Mouse (Mus musculus) thymus, postnatal 25 days (tissue): ENCODE data around the gene Nacc2.
A peak's percentile ranks its signal among the peaks of the same experiment; 100 is the strongest.

Experiments used
- DNase-seq: peaks from one replicate; pipeline ENCODE4 v3.0.0; 2022

The Nacc2 gene

DNA sequence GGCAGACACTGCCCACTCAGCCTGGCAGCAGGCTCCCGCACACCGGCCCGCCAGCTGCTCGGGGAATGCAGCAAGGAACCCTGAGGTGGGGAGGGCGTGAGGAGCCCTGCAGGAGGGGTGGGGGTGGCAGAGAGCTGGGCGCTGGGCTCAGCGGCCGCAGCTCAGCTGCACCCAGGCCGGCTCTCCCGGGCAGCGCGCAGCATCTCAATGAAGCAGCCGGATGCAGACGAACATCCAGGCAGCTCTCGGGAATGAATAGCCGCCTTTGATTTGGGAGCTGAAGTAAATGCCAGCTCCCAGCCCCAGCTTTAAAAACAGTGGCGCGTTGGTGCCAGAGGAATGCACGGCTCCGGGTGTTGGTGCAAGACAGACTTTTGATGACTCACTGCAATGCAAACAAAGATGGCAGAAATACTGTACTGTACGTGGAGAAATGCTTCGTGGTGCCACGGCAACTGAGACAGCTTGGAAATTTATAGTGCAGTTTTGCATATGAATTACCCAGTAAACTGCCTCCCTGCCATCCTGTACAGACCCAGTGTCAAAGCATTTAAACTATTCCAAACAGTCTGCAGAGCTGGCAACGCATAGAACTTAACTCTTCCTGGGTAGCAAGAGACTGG is 31.1 kb downstream of the Nacc2 start:
- no peak for DNase-seq

DNA sequence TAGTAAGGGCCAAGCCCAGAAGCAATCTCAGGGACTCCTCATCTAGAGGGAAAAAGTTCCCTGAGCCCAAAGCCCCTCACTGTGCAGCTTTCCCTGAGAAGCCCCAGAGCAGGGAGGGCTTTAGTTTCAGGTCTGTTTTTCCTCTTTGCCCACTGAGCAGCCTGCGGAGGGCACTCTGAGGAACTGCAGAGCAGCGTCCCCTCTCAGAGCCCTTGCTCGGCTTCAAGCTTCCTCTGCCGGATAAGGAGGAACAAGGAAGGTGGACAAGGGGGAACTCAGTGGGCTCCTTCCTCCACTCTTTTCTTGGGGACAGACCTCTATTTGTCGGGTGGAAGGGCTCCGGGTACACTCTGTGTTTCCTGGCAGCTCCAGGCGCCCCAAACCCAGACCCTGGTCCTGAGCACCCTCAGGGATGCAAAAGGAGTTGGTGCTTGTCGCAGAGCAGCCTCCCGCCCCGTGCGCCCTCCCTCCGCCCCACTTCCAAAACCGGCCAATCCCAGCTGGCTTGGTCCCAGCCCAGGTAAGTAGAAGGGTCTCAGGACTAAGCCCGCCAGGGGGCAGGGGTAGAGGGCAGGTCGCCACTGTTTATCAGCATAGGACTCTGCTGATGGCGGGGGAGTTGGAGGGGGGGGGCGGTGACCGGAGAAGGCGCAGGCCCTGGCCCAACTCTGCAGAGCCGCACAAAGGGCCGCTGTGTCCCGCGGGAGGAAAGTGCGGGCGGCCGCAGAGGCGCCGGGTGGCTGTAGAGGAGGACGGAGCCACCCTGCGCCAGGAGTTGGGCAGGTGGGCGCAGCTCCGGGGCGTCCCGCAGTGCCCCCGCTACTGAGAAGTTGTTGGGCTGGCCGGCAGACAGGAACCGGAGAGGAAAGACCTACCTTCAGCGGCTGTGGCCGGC is 31.9 kb downstream of the Nacc2 start:
- DNase-seq = no peak

DNA sequence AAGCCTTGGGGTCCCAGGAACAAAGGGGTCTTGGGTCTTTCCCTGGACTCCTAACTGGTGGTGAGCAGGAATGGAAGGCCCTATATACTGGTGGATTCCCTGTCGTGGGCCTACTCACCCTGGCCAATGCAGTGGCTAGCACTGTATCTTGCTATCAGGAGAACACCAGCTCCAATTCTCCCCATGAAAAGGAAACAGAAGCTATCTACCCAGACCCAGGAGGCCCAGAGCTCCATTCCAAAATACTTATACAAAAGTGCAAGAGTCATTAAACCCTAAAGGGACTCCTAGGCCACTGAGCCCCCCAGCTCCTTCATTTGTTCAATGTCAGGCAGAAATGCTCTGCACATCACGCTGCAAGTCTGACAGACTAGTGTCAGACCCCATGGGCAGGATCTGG is 34.0 kb downstream of the Nacc2 start:
- no peak for DNase-seq

DNA sequence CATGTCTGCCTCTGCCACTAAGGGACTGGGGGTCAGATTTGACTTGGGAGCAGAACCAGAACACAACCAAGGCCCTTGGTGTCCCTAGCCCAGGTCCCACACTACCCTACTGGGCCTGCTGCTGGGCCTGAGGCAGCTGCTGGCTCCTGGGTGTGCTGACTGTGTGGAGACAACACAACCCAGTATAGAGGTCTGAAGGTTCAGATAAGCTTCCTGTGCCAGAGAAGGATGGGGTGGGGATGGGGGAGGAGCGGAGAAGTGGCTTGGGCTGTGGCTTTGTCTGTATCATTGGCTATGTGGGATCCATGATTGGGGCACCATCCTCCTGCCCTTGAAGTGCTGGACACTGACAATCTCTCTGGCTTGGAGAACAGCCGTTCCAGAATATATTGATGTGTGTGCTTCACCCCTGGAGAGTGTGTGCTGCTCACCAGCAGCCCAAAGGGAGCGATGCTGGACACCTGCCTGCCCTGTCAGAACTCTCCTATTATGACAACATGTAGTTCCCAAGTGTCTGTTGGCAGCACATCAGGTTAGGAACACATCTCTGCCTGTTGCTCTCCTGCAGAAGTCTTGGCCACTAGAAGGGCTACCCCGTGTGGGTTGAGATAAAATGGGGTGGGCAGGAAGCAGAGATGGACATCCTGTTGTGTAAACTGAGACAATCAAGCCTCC is 36.0 kb downstream of the Nacc2 start:
- no peak for DNase-seq

DNA sequence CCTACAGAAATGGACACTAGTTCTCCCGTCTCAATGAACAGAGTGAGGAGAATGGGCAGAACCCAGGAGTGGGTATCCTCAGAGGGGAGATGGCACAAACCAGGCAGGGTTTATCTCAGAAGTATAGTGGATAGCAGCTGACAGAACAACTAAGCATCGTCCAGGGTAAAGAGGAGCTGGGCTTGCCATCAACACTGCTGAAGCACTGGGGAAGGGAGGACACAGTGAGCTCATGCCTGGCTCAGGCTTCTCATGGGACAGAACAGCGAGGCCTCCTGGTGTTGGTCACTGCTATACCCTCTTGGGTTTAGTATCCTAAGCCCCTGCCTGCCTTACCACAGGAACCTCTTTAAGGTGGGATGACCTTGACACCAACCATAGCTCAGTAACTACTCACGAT is 36.5 kb downstream of the Nacc2 start:
- DNase-seq = no peak

DNA sequence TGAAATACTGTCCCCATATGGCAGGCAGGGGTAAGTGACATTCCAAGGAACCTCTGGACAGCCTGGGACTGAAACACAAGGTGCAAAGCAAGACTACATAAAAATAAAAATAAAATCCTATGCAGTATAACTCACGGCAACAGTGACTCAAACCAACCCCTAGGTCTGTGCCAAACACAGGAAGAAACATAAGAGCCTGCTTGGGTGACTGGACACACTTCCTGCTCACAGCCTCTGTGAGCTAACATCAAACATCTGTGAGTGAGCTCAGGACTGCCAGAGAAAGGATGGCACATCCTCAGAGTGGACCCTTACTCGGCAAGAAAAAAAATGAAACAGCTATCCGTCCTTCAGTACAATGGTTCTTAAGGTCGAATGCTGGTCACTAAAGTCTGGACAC is 40.1 kb downstream of the Nacc2 start:
- no peak for DNase-seq

DNA sequence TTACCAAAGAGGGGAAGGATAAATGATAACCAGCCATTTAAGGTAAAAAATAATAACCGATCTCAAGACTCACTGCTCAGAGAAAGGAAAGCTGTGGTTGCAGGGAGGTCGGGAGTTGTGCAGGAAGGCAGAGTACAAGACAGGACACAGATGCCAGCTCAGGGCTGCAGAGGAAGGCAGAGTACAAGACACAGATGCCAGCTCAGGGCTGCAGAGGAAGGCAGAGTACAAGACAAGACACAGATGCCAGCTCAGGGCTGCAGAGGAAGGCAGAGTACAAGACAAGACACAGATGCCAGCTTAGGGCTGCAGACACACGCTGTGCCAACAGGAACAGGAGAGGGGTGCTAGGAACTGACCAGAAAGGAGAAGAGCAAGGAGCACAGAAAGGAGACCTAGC is 42.2 kb downstream of the Nacc2 start:
- no peak for DNase-seq

DNA sequence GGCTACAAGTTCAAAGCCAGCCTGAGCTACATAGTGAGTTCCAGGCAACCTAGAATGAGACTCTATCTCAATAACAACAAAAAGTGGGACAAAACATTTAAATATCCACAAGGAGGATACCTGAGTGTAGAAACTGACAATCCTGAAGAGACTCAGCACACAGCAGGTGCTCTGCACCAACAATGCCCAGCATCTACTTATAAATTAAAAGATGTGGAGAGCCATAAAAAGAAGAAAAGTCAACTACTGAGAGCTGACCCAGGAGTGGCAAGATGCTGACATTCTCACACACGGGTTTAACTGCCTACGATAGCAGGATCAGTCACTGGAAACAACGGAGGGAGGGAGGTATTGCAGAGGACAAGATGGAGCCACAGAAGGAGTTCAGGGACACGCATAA is 43.6 kb downstream of the Nacc2 start:
- no peak for DNase-seq

DNA sequence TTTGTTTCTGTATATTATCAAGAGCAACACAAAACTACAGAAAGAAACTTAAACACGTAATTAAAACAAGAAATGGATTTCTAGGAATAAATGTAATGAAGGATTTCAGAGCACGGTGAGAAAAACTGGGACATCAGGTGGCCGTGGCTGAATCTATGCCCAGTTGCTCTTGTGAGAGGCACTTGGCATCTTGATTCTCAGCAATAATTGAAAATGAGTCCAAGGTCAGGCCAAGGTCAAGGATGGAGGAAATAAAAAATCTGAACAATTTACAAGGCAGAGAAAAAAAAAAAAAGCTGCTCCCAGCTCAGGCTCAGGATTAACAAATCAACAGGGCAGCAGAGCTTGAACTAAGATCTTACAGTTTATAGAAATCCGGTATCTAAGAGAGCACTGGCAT is 46.0 kb downstream of the Nacc2 start:
- no peak for DNase-seq

DNA sequence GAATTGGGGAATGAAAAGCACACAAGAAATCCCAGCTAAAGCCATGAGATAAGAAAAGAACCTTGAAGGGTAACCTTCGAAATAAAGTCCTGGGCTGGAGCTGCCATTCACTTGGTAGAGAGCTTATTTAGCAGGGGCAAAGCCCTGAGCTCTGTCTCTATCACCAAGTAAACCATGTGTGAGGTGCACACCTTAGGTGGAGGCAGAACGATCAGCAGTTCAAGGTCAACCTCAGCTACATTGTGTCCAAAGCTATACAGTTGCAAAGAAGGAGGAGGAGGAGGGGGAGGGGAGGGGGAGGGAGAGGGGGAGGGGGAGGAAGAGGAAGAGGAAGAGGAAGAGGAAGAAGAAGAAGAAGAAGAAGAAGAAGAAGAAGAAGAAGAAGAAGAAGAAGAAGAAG is 46.9 kb downstream of the Nacc2 start:
- no peak for DNase-seq

DNA sequence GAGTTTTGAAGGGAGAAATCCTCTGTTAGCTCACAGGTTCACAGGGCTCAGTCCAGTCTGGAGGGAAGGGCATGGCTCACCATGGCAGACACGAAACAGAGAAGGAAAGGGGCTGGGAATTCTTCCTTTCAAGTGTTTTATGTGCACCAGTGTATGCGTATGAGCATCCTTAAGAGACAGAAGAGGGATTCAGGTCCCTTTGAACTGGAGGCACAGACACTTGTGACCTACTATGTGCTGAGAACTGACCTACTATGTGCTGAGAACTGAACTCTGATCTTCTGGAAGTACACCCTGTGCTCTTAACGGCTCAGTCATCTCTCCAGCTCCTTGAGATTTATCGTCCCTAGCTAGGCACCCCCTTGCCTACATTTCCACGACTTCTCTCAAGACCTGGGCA is 48.5 kb downstream of the Nacc2 start:
- no peak for DNase-seq

DNA sequence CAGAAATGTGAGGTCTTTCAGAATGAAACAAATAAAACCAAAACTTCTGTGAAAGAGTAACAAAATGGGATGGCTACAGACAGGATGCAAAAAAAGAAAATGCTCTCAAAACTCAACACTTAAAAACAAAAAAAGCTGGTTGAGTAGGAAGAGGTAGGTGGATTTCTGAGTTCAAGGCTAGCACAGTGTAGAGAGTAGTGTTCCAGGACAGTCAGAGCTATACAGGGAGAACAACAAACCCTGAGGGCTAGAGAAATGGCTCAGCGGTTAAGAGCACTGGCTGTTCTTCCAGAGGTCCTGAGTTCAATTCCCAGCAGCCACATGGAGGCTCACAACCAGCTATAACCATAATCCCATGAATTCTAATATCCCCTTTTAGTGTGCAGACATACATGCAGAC is 54.4 kb downstream of the Nacc2 start:
- DNase-seq = no peak

DNA sequence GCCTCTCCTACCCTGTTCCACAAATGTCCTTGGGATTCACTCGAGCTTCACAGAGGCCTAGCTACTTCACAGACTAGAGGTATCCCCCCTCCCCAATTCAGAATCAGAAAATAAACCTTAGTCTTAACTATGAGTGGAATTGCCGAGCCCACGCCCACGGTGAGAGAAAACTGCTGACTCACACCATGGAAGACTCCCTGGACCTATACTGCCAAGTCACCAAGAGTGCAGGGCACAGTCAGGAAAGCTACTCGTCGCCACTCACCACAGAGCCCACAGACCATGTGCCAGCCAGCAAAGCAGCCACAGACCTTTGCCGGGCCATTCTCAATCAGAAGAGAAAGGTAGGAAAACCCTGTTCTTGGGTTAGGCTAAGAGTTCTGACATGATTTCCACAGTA is 54.8 kb downstream of the Nacc2 start:
- DNase-seq = no peak

DNA sequence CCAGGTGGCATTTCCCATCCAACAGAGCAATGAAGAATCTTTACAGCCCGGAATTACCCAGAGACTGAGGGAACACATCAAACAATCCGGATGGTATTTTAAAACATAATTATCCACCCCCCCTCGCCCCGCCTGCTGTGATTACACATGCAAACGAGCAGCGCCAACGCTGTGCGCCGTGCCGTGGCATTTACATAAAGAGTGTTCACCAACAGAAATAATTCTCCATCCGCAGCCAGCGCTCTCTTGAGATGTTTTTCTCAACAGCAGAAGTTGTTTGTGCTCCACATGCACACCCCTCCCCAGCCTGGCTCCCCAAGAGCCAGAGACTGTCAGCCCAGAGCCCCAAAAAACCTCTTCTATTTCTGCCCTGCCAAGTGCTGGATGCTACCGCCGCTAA is 56.5 kb downstream of the Nacc2 start:
- DNase-seq = no peak

DNA sequence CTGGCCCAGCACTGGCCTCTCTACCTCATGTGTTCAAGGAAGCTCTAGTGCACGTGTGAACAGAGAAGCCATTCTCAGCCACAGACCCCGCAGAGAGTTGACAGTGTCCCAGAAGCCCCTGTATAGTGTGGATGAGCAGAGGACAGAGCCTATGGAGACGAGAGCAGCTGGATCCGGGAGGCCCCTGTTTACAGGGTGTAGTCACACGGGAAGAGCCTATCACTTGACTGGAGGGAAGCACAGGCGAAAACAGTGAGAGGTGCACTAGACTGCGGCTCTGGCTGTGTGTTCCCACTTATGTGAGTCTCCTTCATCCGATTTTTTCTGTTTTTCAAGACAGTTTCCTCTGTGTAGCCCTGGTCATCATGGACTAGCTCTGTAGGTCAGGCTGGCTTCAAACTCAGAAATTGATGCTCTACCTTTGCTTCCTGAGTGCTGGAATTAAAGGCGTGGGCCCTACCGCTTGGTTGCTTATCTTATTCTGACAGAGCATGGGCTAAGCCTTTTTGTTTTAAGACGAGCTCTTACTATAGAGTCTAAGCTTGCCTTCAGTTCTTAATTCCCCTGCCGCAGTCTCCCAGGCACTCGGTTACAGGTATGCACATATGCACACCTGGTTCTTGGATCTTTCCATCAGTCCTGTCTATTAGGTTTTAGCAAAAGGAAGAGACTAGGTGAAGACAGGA is 60.1 kb downstream of the Nacc2 start:
- DNase-seq = no peak

DNA sequence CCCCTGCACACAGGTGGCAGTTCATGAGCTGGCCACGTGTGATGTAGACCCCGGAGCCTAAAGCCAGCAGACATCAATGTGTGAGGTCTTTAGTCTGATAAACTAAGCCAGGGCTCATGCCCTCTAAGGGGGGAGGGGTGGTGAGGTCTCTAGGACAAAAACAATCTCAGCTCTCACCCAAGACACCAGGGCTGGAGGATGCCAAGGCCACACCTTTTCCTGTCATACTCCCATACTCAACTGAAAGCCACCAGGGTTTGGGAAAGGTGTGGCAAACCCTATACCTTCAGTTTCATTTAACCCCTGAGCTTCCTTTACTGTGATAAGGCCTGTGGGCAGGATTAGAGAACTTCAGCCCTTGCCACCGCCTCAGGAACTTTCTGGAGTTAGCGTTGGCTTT is 60.8 kb downstream of the Nacc2 start:
- no peak for DNase-seq

DNA sequence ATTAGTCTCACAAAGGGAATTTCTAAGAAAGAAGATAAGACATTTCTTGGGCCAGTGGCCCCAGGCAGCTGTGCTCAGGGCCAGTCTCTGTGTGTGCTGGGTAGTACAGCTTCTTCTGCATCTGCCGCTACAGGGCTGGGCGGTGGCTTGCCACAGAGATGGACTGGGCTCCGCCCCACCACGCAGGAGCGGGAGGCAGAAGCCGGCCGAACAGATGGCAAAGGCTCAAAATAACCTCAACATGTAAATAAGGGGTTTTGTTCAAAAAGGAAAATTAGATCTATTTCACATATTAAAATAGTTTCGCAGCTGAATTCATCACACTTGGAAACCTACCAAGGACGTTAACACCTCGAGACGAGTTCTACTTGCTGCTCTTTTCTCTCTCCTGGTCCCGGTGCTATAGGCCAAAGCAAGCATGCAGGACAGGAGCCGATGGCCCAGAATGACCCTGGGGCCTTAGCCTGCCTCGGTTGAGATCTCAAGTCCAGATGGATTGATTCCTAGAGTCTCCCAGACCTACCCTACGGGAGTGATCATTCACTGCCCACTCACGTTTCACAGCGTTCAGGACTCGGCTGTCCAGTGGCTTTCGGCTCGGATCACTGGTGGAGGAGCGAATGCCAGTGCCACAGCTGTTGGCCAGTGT is 61.9 kb downstream of the Nacc2 start:
- no peak for DNase-seq

DNA sequence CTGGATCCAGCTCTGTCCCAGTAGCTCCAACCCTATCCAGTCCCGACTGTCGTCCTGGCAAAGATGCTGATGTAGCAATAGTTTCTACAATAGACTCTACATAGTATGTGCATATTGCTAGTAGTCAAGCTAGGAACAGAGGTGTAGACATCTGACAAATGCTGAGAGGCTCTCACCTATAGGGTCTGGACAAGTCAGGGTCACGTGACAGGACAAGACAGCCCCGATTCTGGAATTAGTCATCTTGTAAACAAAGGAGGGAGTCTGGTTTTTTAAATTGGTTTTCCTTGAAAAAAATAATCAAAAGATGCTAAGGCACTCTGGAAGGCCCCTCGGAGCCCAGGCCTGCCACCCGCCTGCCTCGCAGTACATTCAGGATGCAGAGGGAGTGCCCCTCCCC is 66.0 kb downstream of the Nacc2 start:
- no peak for DNase-seq

DNA sequence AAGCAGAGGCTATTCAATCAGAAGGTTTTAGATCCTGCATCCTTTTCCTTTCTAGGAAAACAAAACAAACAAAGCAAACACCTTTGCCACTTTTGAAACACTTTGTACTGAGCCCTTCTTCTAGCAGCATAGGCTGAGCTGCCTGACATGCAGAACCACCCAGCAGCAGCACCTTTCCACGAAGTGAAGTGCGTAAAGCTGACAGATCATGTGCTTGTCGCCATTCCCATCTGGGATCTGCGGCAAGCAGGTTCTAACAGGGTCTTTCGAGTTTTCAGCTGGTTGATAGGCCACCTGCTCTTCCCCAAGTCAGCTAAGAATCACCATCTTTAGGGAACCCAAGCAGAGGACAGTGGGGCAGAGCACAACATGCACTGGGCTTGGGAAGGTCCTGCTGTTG is 66.8 kb downstream of the Nacc2 start:
- DNase-seq = no peak

DNA sequence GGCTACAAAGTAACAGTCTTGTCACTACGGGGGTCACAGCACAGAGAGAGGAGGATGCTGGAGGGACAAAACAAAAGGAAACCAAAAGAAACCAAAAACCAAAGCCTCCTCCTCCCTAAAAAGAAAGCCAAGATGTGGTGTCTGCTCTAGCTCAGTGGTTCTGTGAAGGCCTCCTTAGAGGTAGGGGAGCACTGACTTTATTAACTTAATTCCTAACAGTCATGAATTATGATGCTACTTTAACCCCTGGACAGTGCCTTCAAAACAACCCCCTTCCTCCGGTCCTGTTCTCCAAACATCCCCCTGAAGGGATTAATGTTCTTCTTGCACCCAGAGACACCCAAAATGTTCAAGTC is 67.3 kb downstream of the Nacc2 start:
- no peak for DNase-seq

DNA sequence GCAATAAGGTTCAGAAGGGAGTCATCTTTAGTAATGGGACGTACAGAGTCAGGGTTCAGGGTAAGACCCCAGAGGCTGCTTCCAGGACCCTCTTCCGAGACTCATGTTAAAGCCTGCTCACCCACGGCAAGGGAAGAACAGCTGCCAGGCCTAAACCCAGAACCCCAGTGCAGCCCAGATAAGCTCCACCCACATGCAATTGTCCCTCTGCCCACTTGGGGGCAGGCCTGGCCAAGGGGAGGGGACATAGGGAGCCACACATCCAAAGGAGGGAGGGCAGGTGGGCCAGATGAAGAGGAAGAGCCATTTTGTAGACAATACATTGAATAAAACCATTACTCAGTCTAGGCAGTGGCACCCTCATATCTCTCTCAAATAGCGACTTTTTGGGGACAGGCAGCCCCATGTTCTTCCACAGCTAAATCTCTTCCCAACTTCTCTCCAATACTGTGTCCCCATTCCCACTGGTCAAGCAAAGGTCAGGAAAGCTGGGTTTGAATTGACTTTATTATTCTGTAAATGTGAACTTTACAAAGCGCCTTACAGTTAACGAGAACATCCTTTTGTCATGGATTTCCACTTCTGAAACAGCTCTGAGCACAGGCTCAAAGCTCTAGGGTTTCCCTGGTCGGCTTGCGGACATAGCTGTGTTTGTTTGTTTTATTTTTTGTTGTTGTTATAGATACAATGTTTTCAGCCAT is 67.8 kb downstream of the Nacc2 start:
- peak; percentile 45 for DNase-seq

DNA sequence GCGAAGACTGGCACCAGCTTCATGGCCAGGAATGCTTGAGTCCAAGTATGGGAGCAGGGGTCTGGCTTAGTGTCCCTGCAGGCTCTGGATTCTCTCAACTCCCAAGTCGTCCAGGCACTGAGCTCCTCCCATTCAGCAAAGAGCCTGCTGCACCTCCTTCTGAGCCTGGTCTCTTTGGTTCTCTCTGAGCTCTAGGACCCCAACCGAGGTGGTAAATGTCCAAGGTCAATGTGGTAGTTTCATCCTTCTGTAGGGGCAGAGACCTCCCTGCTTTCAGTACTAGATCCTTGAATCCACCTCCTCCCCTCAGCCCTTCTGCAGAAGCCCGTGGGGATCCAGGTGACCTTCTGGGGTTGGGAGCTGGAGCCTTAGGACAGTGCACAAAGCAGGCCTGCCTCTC is 70.2 kb downstream of the Nacc2 start:
- DNase-seq = no peak

DNA sequence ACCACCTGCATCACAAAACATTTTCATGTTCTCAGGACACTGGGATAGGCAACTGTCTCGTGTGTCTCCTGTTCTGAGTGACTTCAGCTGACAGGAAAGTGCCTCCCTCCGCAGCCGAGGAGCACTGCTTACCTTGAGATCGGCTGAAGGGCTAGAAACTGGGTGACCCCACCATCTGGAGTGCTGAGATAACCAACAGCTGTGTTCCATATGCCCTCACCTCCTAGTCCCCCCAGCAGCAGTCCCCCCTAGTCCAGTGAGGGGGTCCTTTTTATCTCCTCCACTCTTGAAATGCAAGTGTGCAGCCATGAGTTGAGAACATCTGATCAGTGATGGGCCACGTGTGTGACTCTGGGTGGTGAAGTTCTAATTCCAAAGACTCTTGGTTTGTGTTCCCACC is 74.2 kb downstream of the Nacc2 start:
- no peak for DNase-seq
